Mouse (Mus musculus) retina, postnatal 7 days (tissue): Measurements from ENCODE around the gene Rab4b.

Source experiments
- DNase-seq: peaks from one replicate; pipeline ENCODE4 v3.0.0-alpha.2; 2012; ENCODE audit warnings: low read depth, low spot score

The Rab4b gene

GRCm38 (mm10) chr7:27184964-27185363, 6.3 kb upstream of the Rab4b start:
- no peak for DNase-seq

- DNase-seq: no peak
Measured at GRCm38 (mm10) chr7:27182498-27182897, 3.8 kb upstream of the Rab4b start.

GRCm38 (mm10) chr7:27180837-27181695, 2.4 kb upstream of the Rab4b start, which contains the start of the genes Gm21983 and Mia:
Gm21983 (minus strand) TSS chr7:27181086.
Mia (minus strand) TSS chr7:27181157.
- DNase-seq: no peak

GRCm38 (mm10) chr7:27180036-27180435, 1.3 kb upstream of the Rab4b start:
- no peak for DNase-seq

GRCm38 (mm10) chr7:27179217-27179918, 672 bp upstream of the Rab4b start:
- DNase-seq: no peak

- no peak for DNase-seq
Measured at GRCm38 (mm10) chr7:27177942-27178323, 763 bp downstream of the Rab4b start.

- DNase-seq: no peak
Measured at GRCm38 (mm10) chr7:27174896-27175295, 3.8 kb downstream of the Rab4b start.

GRCm38 (mm10) chr7:27174496-27174895, 4.2 kb downstream of the Rab4b start:
- no peak for DNase-seq

- no peak for DNase-seq
Measured at GRCm38 (mm10) chr7:27170981-27171380, 7.7 kb downstream of the Rab4b start.

GRCm38 (mm10) chr7:27168371-27168770, 10.3 kb downstream of the Rab4b start:
- no peak for DNase-seq

GRCm38 (mm10) chr7:27167475-27168094, 11.1 kb downstream of the Rab4b start:
- no peak for DNase-seq

- DNase-seq: peak; percentile 90
Measured at GRCm38 (mm10) chr7:27166614-27167474, 11.9 kb downstream of the Rab4b start, which contains the start of gene Egln2. Egln2 (minus strand) TSS chr7:27166802.

GRCm38 (mm10) chr7:27166229-27166613, 12.5 kb downstream of the Rab4b start:
- peak; percentile 62 for DNase-seq

GRCm38 (mm10) chr7:27165696-27166095, 13.0 kb downstream of the Rab4b start:
- DNase-seq: no peak

- no peak for DNase-seq
Measured at GRCm38 (mm10) chr7:27165007-27165655, 13.6 kb downstream of the Rab4b start.

GRCm38 (mm10) chr7:27164112-27164947, 14.4 kb downstream of the Rab4b start:
- no peak for DNase-seq

- no peak for DNase-seq
Measured at GRCm38 (mm10) chr7:27163450-27163805, 15.3 kb downstream of the Rab4b start.

- no peak for DNase-seq
Measured at GRCm38 (mm10) chr7:27162780-27163449, 15.8 kb downstream of the Rab4b start.

- no peak for DNase-seq
Measured at GRCm38 (mm10) chr7:27161744-27162143, 17.0 kb downstream of the Rab4b start.
